Mouse (Mus musculus) adrenal gland, postnatal 36 days (tissue): ENCODE data around the gene E2f1. TPM values are rescaled to one million over a fixed set of nuclear protein-coding genes. Genes with fewer than 3 reads are reported as not detected.

ENCODE experiments used
- DNase-seq, 2 experiments: peaks; one replicate each; pipeline ENCODE4 v3.0.0; 2021; ENCODE audit warnings: mixed read lengths in 1 of 2
- total RNA-seq, 2 experiments: library from RNA; stranded (reverse); gene quantifications; 2 replicates each; pipeline ENCODE4 v1.2.3; 2021

Gene E2f1
- total RNA-seq, 2 experiments from 2014 or later: 8.7 to 9.6 TPM

- no peak for DNase-seq
These were observed 14.5 kb upstream of the E2f1 start for GRCm38 (mm10) chr2:154583906-154584872.

GRCm38 (mm10) chr2:154581421-154581820 is 11.7 kb upstream of the E2f1 start:
- DNase-seq: no peak

- peak in 1 of 2 experiments; percentile 49 for DNase-seq
These were observed 10.9 kb upstream of the E2f1 start for GRCm38 (mm10) chr2:154580586-154580985.

GRCm38 (mm10) chr2:154577744-154578067 is 8.0 kb upstream of the E2f1 start:
- DNase-seq: no peak

GRCm38 (mm10) chr2:154576876-154577743 is 7.4 kb upstream of the E2f1 start:
- no peak for DNase-seq

GRCm38 (mm10) chr2:154574271-154574670 is 4.6 kb upstream of the E2f1 start:
- DNase-seq: no peak

GRCm38 (mm10) chr2:154572996-154573395 is 3.3 kb upstream of the E2f1 start:
- DNase-seq: no peak

- DNase-seq: no peak
These were observed 2.3 kb upstream of the E2f1 start for GRCm38 (mm10) chr2:154571976-154572375.

GRCm38 (mm10) chr2:154571266-154571665 is 1.6 kb upstream of the E2f1 start:
- DNase-seq: no peak

- DNase-seq: no peak
These were observed 974 bp upstream of the E2f1 start for GRCm38 (mm10) chr2:154570666-154571065.

- peak; percentile 79 to 90 for DNase-seq
These were observed 482 bp downstream of the E2f1 start for GRCm38 (mm10) chr2:154569071-154569748.

GRCm38 (mm10) chr2:154568329-154569070 is 1.2 kb downstream of the E2f1 start:
- peak; percentile 25 to 44 for DNase-seq

GRCm38 (mm10) chr2:154567766-154568165 is 1.9 kb downstream of the E2f1 start:
- no peak for DNase-seq

GRCm38 (mm10) chr2:154566641-154567040 is 3.1 kb downstream of the E2f1 start:
- no peak for DNase-seq

- DNase-seq: no peak
These were observed 4.1 kb downstream of the E2f1 start for GRCm38 (mm10) chr2:154565562-154565961.

- DNase-seq: no peak
These were observed 6.0 kb downstream of the E2f1 start for GRCm38 (mm10) chr2:154563612-154564170.

- DNase-seq: peak; percentile 69 to 77
These were observed 11.2 kb downstream of the E2f1 start, which contains the start of gene Necab3 for GRCm38 (mm10) chr2:154558264-154559039. Gene Necab3 (minus strand): TSS chr2:154558890.

GRCm38 (mm10) chr2:154557184-154557832 is 12.4 kb downstream of the E2f1 start:
- DNase-seq: no peak

GRCm38 (mm10) chr2:154555235-154555634 is 14.5 kb downstream of the E2f1 start:
- no peak for DNase-seq

- peak; percentile 77 to 87 for DNase-seq
These were observed 17.2 kb downstream of the E2f1 start for GRCm38 (mm10) chr2:154552424-154552907.
